Mouse (Mus musculus): Measurements from ENCODE around the gene Tango6. TPM values are rescaled to one million over a fixed set of nuclear protein-coding genes. Genes with fewer than 3 reads are reported as not detected.

Tango6 gene
- polyA plus RNA-seq (2012; rRNA removed): 3.6 and 3.7 TPM in 2 replicates

DNA sequence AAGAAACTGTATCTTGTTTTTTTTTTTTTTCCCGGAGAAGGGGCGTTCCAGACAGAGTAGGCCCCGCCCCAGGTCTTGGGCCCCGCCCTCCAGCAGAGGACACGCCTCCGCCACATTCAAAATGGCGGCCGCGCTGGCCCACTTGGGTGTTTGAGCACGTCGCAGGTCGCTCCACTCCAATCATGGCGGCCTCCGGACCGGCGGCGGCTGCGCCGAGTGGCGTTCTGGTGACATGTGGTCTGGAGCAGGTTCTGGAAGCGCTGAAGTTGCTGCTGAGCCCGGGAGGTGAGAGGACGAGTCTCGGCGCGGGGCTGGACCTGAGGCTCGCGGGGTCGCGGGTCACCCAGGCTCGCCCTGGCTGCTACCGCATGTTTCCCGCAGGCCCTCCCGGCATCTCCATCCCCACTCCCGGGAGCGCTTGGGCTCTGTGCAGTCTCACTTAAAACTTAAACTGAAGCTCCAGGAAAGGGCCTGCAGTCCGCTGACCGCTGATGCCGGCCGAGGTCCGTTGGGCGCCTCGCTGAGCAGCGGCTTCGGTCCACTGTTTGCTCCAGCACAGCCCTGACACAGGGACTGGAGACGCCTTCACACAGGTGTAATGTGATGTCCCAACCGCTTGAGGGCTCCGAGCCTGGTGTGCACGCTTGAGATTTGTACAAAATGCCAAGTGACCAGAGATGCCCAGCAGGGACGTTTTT is at the start of gene Tango6:
Gene Tango6, plus strand, starts transcription at position 98 of the 698 bp plus-strand sequence.
- H3K4me3 ChIP-seq (ENCODE audit: extremely low read depth, insufficient read depth, insufficient read length): peak within 1 kb of the TSS; percentile 62
- peak; percentile 69 to 90 for DNase-seq (ENCODE audit: low read depth in 1 of 2, low spot score in 2 of 2)
- WGBS: 1% methylated on average over 50 of the region's 50 CpGs
- peak within 1 kb of the TSS; percentile 70 for H3K27ac ChIP-seq (ENCODE audit: insufficient read depth, low read length)
- H3K27me3 ChIP-seq (ENCODE audit: control insufficient read depth, insufficient read depth, low read length): no peaks in the 10 kb centered on the region
- H3K36me3 ChIP-seq (ENCODE audit: control insufficient read depth, insufficient read depth, low read length): no peaks in the 10 kb centered on the region
- peak; percentile 64; the same call in 1 of the 2 replicates for TF ChIP-seq CTCF (IDR thresholded peaks at IDR 0.05; ENCODE audit: extremely low read depth, insufficient read depth, insufficient read length, insufficient replicate concordance)
- peak; percentile 64 for TF ChIP-seq POLR2A (IDR thresholded peaks at IDR 0.05; ENCODE audit: low read depth, low read length)
- H3K4me1 ChIP-seq (ENCODE audit: control insufficient read depth, insufficient read depth, insufficient read length): peaks cover 3% of the 10 kb centered on the region; the same call in 1 of the 2 replicates

DNA sequence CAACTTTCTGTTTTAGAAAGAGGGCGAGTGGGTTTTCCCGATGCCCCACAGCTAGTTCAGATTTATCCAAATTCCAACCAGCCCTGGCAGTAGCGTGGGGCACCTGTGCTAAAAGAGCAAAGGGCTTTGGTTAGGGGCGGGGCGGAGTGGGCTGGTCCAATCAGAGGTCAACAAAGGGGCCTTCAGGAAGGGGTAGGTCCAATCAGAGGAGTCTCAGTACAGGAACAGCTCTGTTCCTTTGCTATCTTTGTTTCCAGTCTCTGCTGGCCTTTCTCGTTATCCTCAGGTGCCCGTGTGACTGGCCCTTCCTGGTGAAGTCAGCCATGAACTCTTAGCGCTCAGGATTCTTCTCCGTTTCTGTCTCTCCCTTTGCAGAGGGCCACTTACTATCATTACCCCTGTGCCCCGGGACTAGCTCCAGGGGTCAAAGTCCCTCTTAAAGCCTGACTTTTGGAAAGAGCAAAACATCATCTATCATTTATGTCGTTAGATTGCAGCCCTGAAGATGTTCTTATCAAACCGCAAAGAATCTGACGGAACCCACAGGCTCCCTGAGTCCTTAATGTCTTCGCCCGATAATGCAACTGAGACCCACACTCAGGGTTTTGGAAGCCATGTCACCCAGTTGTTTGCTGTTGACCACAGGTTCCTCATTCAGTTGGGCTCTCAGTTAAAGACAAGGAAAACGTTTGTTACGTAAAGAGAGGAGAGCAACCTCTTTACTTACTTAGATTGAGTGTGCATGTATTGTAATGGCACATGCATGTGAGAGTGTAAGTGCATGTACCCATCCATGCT is 49.3 kb upstream of the Tango6 start:
- no peaks in the 10 kb centered on the region for H3K36me3 ChIP-seq (ENCODE audit: control insufficient read depth, insufficient read depth, low read length)
- no peak overlapping the region for H3K4me3 ChIP-seq (ENCODE audit: extremely low read depth, insufficient read depth, insufficient read length)
- 63% methylated on average over 17 of the region's 17 CpGs for WGBS
- no peak overlapping the region for H3K27ac ChIP-seq (ENCODE audit: insufficient read depth, low read length)
- TF ChIP-seq CTCF (IDR thresholded peaks at IDR 0.05; ENCODE audit: extremely low read depth, insufficient read depth, insufficient read length, insufficient replicate concordance): no peak
- no peak for TF ChIP-seq POLR2A (IDR thresholded peaks at IDR 0.05; ENCODE audit: low read depth, low read length)
- H3K4me1 ChIP-seq (ENCODE audit: control insufficient read depth, insufficient read depth, insufficient read length): no peaks in the 10 kb centered on the region
- no peaks in the 10 kb centered on the region for H3K27me3 ChIP-seq (ENCODE audit: control insufficient read depth, insufficient read depth, low read length)
- peak in 1 of 2 experiments; percentile 7 for DNase-seq (ENCODE audit: low read depth in 1 of 2, low spot score in 2 of 2)

DNA sequence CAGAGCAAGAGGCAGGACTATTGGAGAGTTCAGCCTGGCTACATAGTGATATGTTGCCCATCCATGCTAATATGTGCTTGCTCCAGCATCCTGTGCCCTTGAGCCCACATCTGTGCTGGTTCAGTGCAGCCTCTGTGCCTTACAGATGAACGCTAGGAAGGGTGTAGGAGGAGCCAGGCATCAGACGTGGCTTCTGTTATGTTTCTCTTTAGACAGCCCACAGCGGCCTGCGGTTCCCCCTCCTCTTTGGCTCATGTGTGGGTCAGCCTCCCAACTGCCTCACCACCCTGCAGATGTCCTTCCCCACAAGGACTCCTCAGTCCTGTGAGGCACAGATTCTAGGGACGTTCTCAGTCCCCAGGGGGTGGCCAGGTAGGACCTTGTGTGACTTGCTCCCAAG is 47.6 kb upstream of the Tango6 start:
- 16% methylated on average over 5 of the region's 5 CpGs for WGBS
- no peaks in the 10 kb centered on the region for H3K27me3 ChIP-seq (ENCODE audit: control insufficient read depth, insufficient read depth, low read length)
- TF ChIP-seq POLR2A (IDR thresholded peaks at IDR 0.05; ENCODE audit: low read depth, low read length) (no peak), CTCF (IDR thresholded peaks at IDR 0.05; ENCODE audit: extremely low read depth, insufficient read depth, insufficient read length, insufficient replicate concordance) (no peak)
- H3K4me3 ChIP-seq (ENCODE audit: extremely low read depth, insufficient read depth, insufficient read length): no peak overlapping the region
- H3K36me3 ChIP-seq (ENCODE audit: control insufficient read depth, insufficient read depth, low read length): no peaks in the 10 kb centered on the region
- H3K4me1 ChIP-seq (ENCODE audit: control insufficient read depth, insufficient read depth, insufficient read length): no peaks in the 10 kb centered on the region
- no peak for DNase-seq (ENCODE audit: low read depth in 1 of 2, low spot score in 2 of 2)
- H3K27ac ChIP-seq (ENCODE audit: insufficient read depth, low read length): no peak overlapping the region

DNA sequence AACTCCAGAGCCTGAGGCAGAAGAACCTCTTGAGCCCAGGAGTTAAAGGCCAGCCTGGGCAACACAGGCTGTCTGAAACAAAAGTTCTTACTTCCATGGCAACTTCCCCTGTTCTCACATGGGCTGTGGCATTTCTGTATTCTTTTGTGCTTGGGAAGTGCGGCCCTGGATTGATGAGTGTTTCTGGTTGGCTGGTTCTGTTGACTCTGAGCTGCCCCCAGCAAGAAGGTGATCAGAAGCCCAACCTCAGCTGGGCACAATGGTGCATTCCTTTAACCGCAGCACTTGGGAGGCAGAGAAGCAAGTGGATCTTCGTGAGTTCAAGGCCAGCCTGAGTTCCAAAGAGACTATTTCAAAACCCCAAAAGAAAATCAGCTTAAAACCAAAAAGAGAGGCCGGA is 45.4 kb upstream of the Tango6 start:
- Histone ChIP-seq H3K4me1 (ENCODE audit: control insufficient read depth, insufficient read depth, insufficient read length) (no peaks in the 10 kb centered on the region; the same call in 1 of the 2 replicates), H3K27ac (ENCODE audit: insufficient read depth, low read length) (no peak overlapping the region), H3K27me3 (ENCODE audit: control insufficient read depth, insufficient read depth, low read length) (no peaks in the 10 kb centered on the region), H3K4me3 (ENCODE audit: extremely low read depth, insufficient read depth, insufficient read length) (no peak overlapping the region), H3K36me3 (ENCODE audit: control insufficient read depth, insufficient read depth, low read length) (no peaks in the 10 kb centered on the region)
- TF ChIP-seq POLR2A (IDR thresholded peaks at IDR 0.05; ENCODE audit: low read depth, low read length) (no peak), CTCF (IDR thresholded peaks at IDR 0.05; ENCODE audit: extremely low read depth, insufficient read depth, insufficient read length, insufficient replicate concordance) (no peak)
- DNase-seq (ENCODE audit: low read depth in 1 of 2, low spot score in 2 of 2): no peak
- 95% methylated on average over 4 of the region's 4 CpGs for WGBS

DNA sequence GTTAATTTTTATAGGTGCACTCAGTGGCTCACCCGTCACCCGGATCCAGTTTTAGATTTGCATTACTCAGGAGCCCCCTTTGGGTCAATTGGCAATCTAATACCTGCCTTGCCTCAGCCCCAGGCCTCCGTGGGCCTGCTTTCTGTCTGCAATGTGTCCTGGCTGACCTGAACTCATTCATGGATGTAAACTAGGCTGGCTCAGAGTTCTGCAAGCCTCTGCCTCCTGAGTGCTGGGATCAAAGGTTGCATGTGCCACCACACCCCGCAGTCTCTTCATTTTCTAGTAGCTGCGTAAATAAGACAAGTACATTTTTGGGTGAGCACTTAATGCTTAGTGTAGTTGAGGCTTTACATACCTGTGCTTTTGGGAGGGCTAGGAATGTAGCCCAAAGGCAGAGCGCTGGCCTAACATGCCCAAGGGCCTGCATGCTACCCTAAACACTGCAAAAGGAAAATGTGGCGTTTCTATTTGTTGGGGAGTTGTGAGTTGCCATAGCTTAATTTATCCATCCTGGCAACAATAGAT is 44.0 kb upstream of the Tango6 start:
- Histone ChIP-seq H3K4me1 (ENCODE audit: control insufficient read depth, insufficient read depth, insufficient read length) (no peaks in the 10 kb centered on the region; the same call in 1 of the 2 replicates), H3K27ac (ENCODE audit: insufficient read depth, low read length) (no peak overlapping the region), H3K36me3 (ENCODE audit: control insufficient read depth, insufficient read depth, low read length) (no peaks in the 10 kb centered on the region), H3K27me3 (ENCODE audit: control insufficient read depth, insufficient read depth, low read length) (no peaks in the 10 kb centered on the region), H3K4me3 (ENCODE audit: extremely low read depth, insufficient read depth, insufficient read length) (no peak overlapping the region)
- DNase-seq (ENCODE audit: low read depth in 1 of 2, low spot score in 2 of 2): no peak
- WGBS: 94% methylated on average over 7 of the region's 7 CpGs
- no peak for TF ChIP-seq POLR2A (IDR thresholded peaks at IDR 0.05; ENCODE audit: low read depth, low read length)
- TF ChIP-seq CTCF (IDR thresholded peaks at IDR 0.05; ENCODE audit: extremely low read depth, insufficient read depth, insufficient read length, insufficient replicate concordance): no peak

DNA sequence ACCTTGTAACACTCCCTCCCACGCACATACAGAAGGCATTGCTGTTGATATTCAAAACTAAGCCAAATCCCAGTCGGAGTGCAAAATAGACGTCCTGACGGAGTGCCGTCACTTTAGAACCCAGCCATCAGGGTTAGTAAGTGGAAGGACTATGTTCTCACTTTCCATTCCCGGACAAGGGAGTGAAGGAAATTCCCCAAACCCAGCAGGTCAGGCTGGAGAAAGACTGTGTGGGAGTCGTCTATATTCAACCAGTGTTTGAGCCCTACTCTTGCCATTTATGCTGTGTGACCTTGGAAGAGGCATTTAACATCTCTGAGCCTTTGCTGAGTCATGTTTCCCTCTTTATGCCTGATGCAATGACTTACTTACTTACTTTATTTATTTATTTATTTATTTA is 42.7 kb upstream of the Tango6 start:
- Histone ChIP-seq H3K4me1 (ENCODE audit: control insufficient read depth, insufficient read depth, insufficient read length) (no peaks in the 10 kb centered on the region; the same call in 1 of the 2 replicates), H3K4me3 (ENCODE audit: extremely low read depth, insufficient read depth, insufficient read length) (no peak overlapping the region), H3K27me3 (ENCODE audit: control insufficient read depth, insufficient read depth, low read length) (no peaks in the 10 kb centered on the region), H3K27ac (ENCODE audit: insufficient read depth, low read length) (no peak overlapping the region), H3K36me3 (ENCODE audit: control insufficient read depth, insufficient read depth, low read length) (no peaks in the 10 kb centered on the region)
- 90% methylated on average over 7 of the region's 7 CpGs for WGBS
- TF ChIP-seq POLR2A (IDR thresholded peaks at IDR 0.05; ENCODE audit: low read depth, low read length): no peak
- TF ChIP-seq CTCF (IDR thresholded peaks at IDR 0.05; ENCODE audit: extremely low read depth, insufficient read depth, insufficient read length, insufficient replicate concordance): no peak
- no peak for DNase-seq (ENCODE audit: low read depth in 1 of 2, low spot score in 2 of 2)
